Mouse (Mus musculus) 3T3-L1 (cell line): ENCODE measurements around the gene Srxn1.

Experiments
- DNase-seq: peaks from one replicate; pipeline ENCODE4 v3.0.0-alpha.2; 2015; ENCODE audit warnings: low read depth, low spot score

Gene Srxn1

GRCm38 (mm10) chr2:152119228-152119865, 14.0 kb downstream of the Srxn1 start:
- no peak for DNase-seq

- no peak for DNase-seq
These were observed 17.6 kb downstream of the Srxn1 start for GRCm38 (mm10) chr2:152122896-152123295.

GRCm38 (mm10) chr2:152128597-152128996, 23.3 kb downstream of the Srxn1 start:
- no peak for DNase-seq

GRCm38 (mm10) chr2:152129778-152130177, 24.5 kb downstream of the Srxn1 start:
- no peak for DNase-seq

- no peak for DNase-seq
These were observed 26.7 kb downstream of the Srxn1 start for GRCm38 (mm10) chr2:152132016-152132415.

GRCm38 (mm10) chr2:152132691-152133090, 27.4 kb downstream of the Srxn1 start:
- no peak for DNase-seq

- no peak for DNase-seq
These were observed 34.1 kb downstream of the Srxn1 start for GRCm38 (mm10) chr2:152139191-152139987.

- no peak for DNase-seq
These were observed 35.6 kb downstream of the Srxn1 start for GRCm38 (mm10) chr2:152140941-152141340.

GRCm38 (mm10) chr2:152141491-152141890, 36.2 kb downstream of the Srxn1 start:
- peak; percentile 16 for DNase-seq

- DNase-seq, result peak; percentile 16
These were observed 36.7 kb downstream of the Srxn1 start for GRCm38 (mm10) chr2:152142046-152142445.

- no peak for DNase-seq
These were observed 37.3 kb downstream of the Srxn1 start for GRCm38 (mm10) chr2:152142571-152142970.

GRCm38 (mm10) chr2:152143279-152144157, 38.2 kb downstream of the Srxn1 start, which contains the start of gene Tcf15:
Gene Tcf15 (plus strand): TSS chr2:152143561.
- no peak for DNase-seq

- no peak for DNase-seq
These were observed 38.8 kb downstream of the Srxn1 start for GRCm38 (mm10) chr2:152144158-152144450.

- no peak for DNase-seq
These were observed 39.2 kb downstream of the Srxn1 start for GRCm38 (mm10) chr2:152144501-152144900.

GRCm38 (mm10) chr2:152145711-152146110, 40.4 kb downstream of the Srxn1 start:
- no peak for DNase-seq

- DNase-seq, result no peak
These were observed 41.8 kb downstream of the Srxn1 start for GRCm38 (mm10) chr2:152147079-152147478.

GRCm38 (mm10) chr2:152148675-152149074, 43.4 kb downstream of the Srxn1 start:
- no peak for DNase-seq

GRCm38 (mm10) chr2:152149891-152150290, 44.6 kb downstream of the Srxn1 start:
- DNase-seq, result no peak

- no peak for DNase-seq
These were observed 45.1 kb downstream of the Srxn1 start for GRCm38 (mm10) chr2:152150373-152150772.

GRCm38 (mm10) chr2:152153361-152153760, 48.0 kb downstream of the Srxn1 start:
- no peak for DNase-seq

- no peak for DNase-seq
These were observed 50.3 kb downstream of the Srxn1 start for GRCm38 (mm10) chr2:152155414-152156208.
